Mouse (Mus musculus) MEL (cell line): ENCODE results near the gene Pemt. TPM values are rescaled to one million over a fixed set of nuclear protein-coding genes. Genes with fewer than 3 reads are reported as not detected.

Experiments used
- DNase-seq: peaks from one replicate; pipeline ENCODE4 v3.0.0; 2011; ENCODE audit warnings: low read depth, low spot score
- H3K27ac ChIP-seq: 2 replicates; pipeline ENCODE4 v1.5.1; 2012; ENCODE audit warnings: low read depth, mild to moderate bottlenecking, control low read depth, low read length, moderate library complexity; ENCODE audit not compliant: control insufficient read depth
- H3K27me3 ChIP-seq, 2 experiments: fragments of 150-350 bp in 1 of 2; sonication (generic) in 1 of 2; 2 replicates each; pipeline ENCODE4 v1.6.1; 2012; ENCODE audit warnings: low read length in 2 of 2, mild to moderate bottlenecking in 2 of 2, improper control_type of control experiment in 1 of 2, moderate library complexity in 1 of 2; ENCODE audit not compliant: insufficient read depth in 2 of 2, control insufficient read depth in 1 of 2
- H3K36me3 ChIP-seq, 2 experiments: 2 replicates each; pipeline ENCODE4 v1.6.1; 2012 to 2014; ENCODE audit warnings: low read length in 2 of 2, improper control_type of control experiment in 1 of 2, inconsistent platforms in 1 of 2, mild to moderate bottlenecking in 1 of 2; ENCODE audit not compliant: insufficient read depth in 2 of 2, control insufficient read depth in 1 of 2
- H3K4me1 ChIP-seq, 2 experiments: fragments of 150-350 bp in 1 of 2; sonication (generic) in 1 of 2; 2 replicates each; pipeline ENCODE4 v1.6.1; 2012; ENCODE audit warnings: low read length in 2 of 2, improper control_type of control experiment in 1 of 2, mild to moderate bottlenecking in 1 of 2; ENCODE audit not compliant: insufficient read depth in 2 of 2, control insufficient read depth in 1 of 2
- H3K4me3 ChIP-seq, 2 experiments: fragments of 150-350 bp in 1 of 2; sonication (generic) in 1 of 2; 2 replicates each; pipeline ENCODE4 v1.5.1; 2012; ENCODE audit warnings: low read depth in 2 of 2, low read length in 2 of 2, mild to moderate bottlenecking in 2 of 2, moderate library complexity in 2 of 2, control low read depth in 1 of 2, improper control_type of control experiment in 1 of 2; ENCODE audit not compliant: control insufficient read depth in 1 of 2, insufficient read depth in 1 of 2
- H3K79me2 ChIP-seq: 2 replicates; pipeline ENCODE4 v1.6.1; 2012; ENCODE audit warnings: mild to moderate bottlenecking, low read length, moderate library complexity; ENCODE audit not compliant: control insufficient read depth, poor library complexity, insufficient read depth
- H3K9ac ChIP-seq: 2 replicates; pipeline ENCODE4 v1.6.1; 2012; ENCODE audit warnings: low read depth, mild to moderate bottlenecking, control low read depth, low read length, moderate library complexity; ENCODE audit not compliant: control insufficient read depth, poor library complexity, severe bottlenecking
- H3K9me3 ChIP-seq: fragments of 150-350 bp; sonication (generic); replicated peaks from 2 replicates; pipeline ENCODE4 v1.6.1; 2012; ENCODE audit warnings: mild to moderate bottlenecking, low read length, improper control_type of control experiment, moderate library complexity; ENCODE audit not compliant: insufficient read depth
- BHLHE40 ChIP-seq: IDR thresholded peaks from 2 replicates; pipeline ENCODE4 v1.6.1; 2012; ENCODE audit warnings: low read depth, mild to moderate bottlenecking, inconsistent platforms, low read length, improper control_type of control experiment, borderline replicate concordance
- CHD1 ChIP-seq: IDR thresholded peaks from 2 replicates; pipeline ENCODE4 v1.6.1; 2012; ENCODE audit warnings: low read depth, mild to moderate bottlenecking, inconsistent platforms, low read length, improper control_type of control experiment
- EP300 ChIP-seq, 2 experiments: IDR thresholded peaks; 2 replicates each; pipeline ENCODE4 v1.6.1; 2011; ENCODE audit warnings: improper control_type of control experiment in 2 of 2, low read length in 2 of 2, low read depth in 1 of 2, mild to moderate bottlenecking in 1 of 2
- GABPA ChIP-seq: IDR thresholded peaks from 2 replicates; pipeline ENCODE4 v1.6.1; 2012; ENCODE audit warnings: low read depth, mild to moderate bottlenecking, inconsistent platforms, low read length, improper control_type of control experiment, moderate library complexity
- JUND ChIP-seq: IDR thresholded peaks from 2 replicates; pipeline ENCODE4 v1.6.1; 2011; ENCODE audit warnings: low read depth, mild to moderate bottlenecking, improper control_type of control experiment, low read length
- KAT2A ChIP-seq: conservative IDR thresholded peaks from 2 replicates; pipeline ENCODE4 v1.6.1; 2012; ENCODE audit warnings: low read depth, low read length, improper control_type of control experiment, inconsistent platforms
- MEF2A ChIP-seq: IDR thresholded peaks from 2 replicates; pipeline ENCODE4 v1.6.1; 2014; ENCODE audit warnings: low read depth, mild to moderate bottlenecking, inconsistent platforms, low read length, improper control_type of control experiment; ENCODE audit not compliant: poor library complexity, insufficient replicate concordance, severe bottlenecking; ENCODE audit errors: extremely low read depth
- MYB ChIP-seq: IDR thresholded peaks from 2 replicates; pipeline ENCODE4 v1.6.1; 2011; ENCODE audit warnings: mild to moderate bottlenecking, low read depth, low read length, improper control_type of control experiment
- MYC ChIP-seq: IDR thresholded peaks from 2 replicates; pipeline ENCODE4 v1.6.1; 2011; ENCODE audit warnings: low read depth, mild to moderate bottlenecking, low read length, improper control_type of control experiment, moderate library complexity
- NELFE ChIP-seq: IDR thresholded peaks from 2 replicates; pipeline ENCODE4 v1.6.1; 2011; ENCODE audit warnings: low read depth, low read length, improper control_type of control experiment
- POLR2A ChIP-seq, 2 experiments: IDR thresholded peaks; 2 replicates each; pipeline ENCODE4 v1.6.1; 2011 to 2012; ENCODE audit warnings: low read length in 2 of 2, mild to moderate bottlenecking in 2 of 2, control low read depth in 1 of 2, improper control_type of control experiment in 1 of 2, low read depth in 1 of 2, moderate library complexity in 1 of 2; ENCODE audit not compliant: control insufficient read depth in 1 of 2, insufficient read depth in 1 of 2, poor library complexity in 1 of 2
- POLR2AphosphoS5 ChIP-seq: IDR thresholded peaks from 2 replicates; pipeline ENCODE4 v1.6.1; 2012; ENCODE audit warnings: low read depth, borderline replicate concordance, mild to moderate bottlenecking, inconsistent platforms, low read length, moderate library complexity, mixed read lengths
- RAD21 ChIP-seq: IDR thresholded peaks from 2 replicates; pipeline ENCODE4 v1.6.1; 2011; ENCODE audit warnings: mild to moderate bottlenecking, low read depth, low read length, improper control_type of control experiment
- RCOR1 ChIP-seq: IDR thresholded peaks from 2 replicates; pipeline ENCODE4 v1.6.1; 2012; ENCODE audit warnings: low read depth, mild to moderate bottlenecking, inconsistent platforms, low read length, improper control_type of control experiment
- SIN3A ChIP-seq: IDR thresholded peaks from 2 replicates; pipeline ENCODE4 v1.6.1; 2012; ENCODE audit warnings: low read length, improper control_type of control experiment, inconsistent platforms
- SMC3 ChIP-seq: IDR thresholded peaks from 2 replicates; pipeline ENCODE4 v1.6.1; 2011; ENCODE audit warnings: low read depth, low read length, improper control_type of control experiment
- UBTF ChIP-seq: IDR thresholded peaks from 2 replicates; pipeline ENCODE4 v1.6.1; 2012; ENCODE audit warnings: low read depth, mild to moderate bottlenecking, inconsistent platforms, low read length, improper control_type of control experiment, moderate library complexity, borderline replicate concordance; ENCODE audit not compliant: insufficient read depth
- USF2 ChIP-seq, 2 experiments: IDR thresholded peaks; 2 replicates each; pipeline ENCODE4 v1.6.1; 2011 to 2012; ENCODE audit warnings: improper control_type of control experiment in 2 of 2, low read length in 2 of 2, borderline replicate concordance in 1 of 2, inconsistent platforms in 1 of 2, low read depth in 1 of 2, mild to moderate bottlenecking in 1 of 2; ENCODE audit not compliant: insufficient read depth in 1 of 2
- ZC3H11A ChIP-seq: IDR thresholded peaks from 2 replicates; pipeline ENCODE4 v1.6.1; 2012; ENCODE audit warnings: low read depth, mild to moderate bottlenecking, inconsistent platforms, low read length, improper control_type of control experiment
- ZKSCAN1 ChIP-seq: IDR thresholded peaks from 2 replicates; pipeline ENCODE4 v1.6.1; 2012; ENCODE audit warnings: low read depth, mild to moderate bottlenecking, inconsistent platforms, low read length, improper control_type of control experiment, moderate library complexity
- ZMIZ1 ChIP-seq: IDR thresholded peaks from 2 replicates; pipeline ENCODE4 v1.6.1; 2012; ENCODE audit warnings: low read depth, mild to moderate bottlenecking, inconsistent platforms, low read length, improper control_type of control experiment, moderate library complexity
- polyA plus RNA-seq, 2 experiments: library from polyadenylated mRNA; stranded (reverse) in 1 of 2; unstranded in 1 of 2; fragments of >175 nt in 1 of 2; fragments of >200 nt in 1 of 2; gene quantifications; 2 replicates each; pipeline versions ENCODE4 v1.2.1 to v1.2.4; 2012; ENCODE audit warnings: low replicate concordance in 2 of 2, low read depth in 1 of 2; ENCODE audit not compliant: insufficient read length in 2 of 2, insufficient read depth in 1 of 2, missing spikeins in 1 of 2
- total RNA-seq: library from RNA; depleted of rRNA; stranded (reverse); fragments of 300-350 nt; gene quantifications from 2 replicates; pipeline ENCODE4 v1.2.3, GENCODE M21; 2012

Pemt gene
- total and polyA plus RNA-seq, 3 experiments: 26.1 to 27.9 TPM; not detected in 1

- DNase-seq: no peak
- TF ChIP-seq ZMIZ1 (no peak), USF2 (IDR thresholded peaks at IDR 0.05; ENCODE audit: borderline replicate concordance in 1 of 2, insufficient read depth in 1 of 2, low read depth in 1 of 2, low read length in 2 of 2) (no peak), KAT2A (no peak), MEF2A (no peak), ZC3H11A (no peak), RCOR1 (no peak)
- TF ChIP-seq, all 39 proteins: peak for 0
- Histone ChIP-seq H3K79me2 (no peaks in the 10 kb centered on the region), H3K4me3 (no peak overlapping the region), H3K4me1 (no peaks in the 10 kb centered on the region), H3K27me3 (no peaks in the 10 kb centered on the region), H3K9me3 (no peaks in the 10 kb centered on the region), H3K9ac (no peak overlapping the region), H3K27ac (no peak overlapping the region), H3K36me3 (no peaks in the 10 kb centered on the region)
These were observed 9.6 kb downstream of the Pemt start for GRCm38 (mm10) chr11:60036537-60037220.

- H3K4me3 ChIP-seq: no peak overlapping the region
- no peaks in the 10 kb centered on the region for H3K27me3 ChIP-seq
- H3K4me1 ChIP-seq: no peaks in the 10 kb centered on the region
- DNase-seq: no peak
- H3K9ac ChIP-seq: no peak overlapping the region
- TF ChIP-seq MYC (no peak), MEF2A (no peak), JUND (no peak), NELFE (no peak), EP300 (IDR thresholded peaks at IDR 0.05; ENCODE audit: low read depth in 1 of 2, low read length in 2 of 2) (no peak), GABPA (no peak), ZMIZ1 (no peak), CHD1 (no peak), SMC3 (no peak), UBTF (no peak), ZKSCAN1 (no peak), RAD21 (no peak), POLR2AphosphoS5 (no peak), ZC3H11A (no peak), BHLHE40 (no peak), SIN3A (no peak), MYB (no peak), POLR2A (IDR thresholded peaks at IDR 0.05; ENCODE audit: control insufficient read depth in 1 of 2, insufficient read depth in 1 of 2, low read depth in 1 of 2, low read length in 2 of 2, poor library complexity in 1 of 2) (no peak)
- no peaks in the 10 kb centered on the region for H3K79me2 ChIP-seq
- no peaks in the 10 kb centered on the region for H3K9me3 ChIP-seq
- H3K36me3 ChIP-seq: no peaks in the 10 kb centered on the region
- H3K27ac ChIP-seq: no peak overlapping the region
These were observed 11.3 kb downstream of the Pemt start for GRCm38 (mm10) chr11:60034911-60035400.
